Mouse (Mus musculus): ENCODE data around the gene Trip12. TPM values are rescaled to one million over a fixed set of nuclear protein-coding genes. Genes with fewer than 3 reads are reported as not detected.

The Trip12 gene
- polyA plus RNA-seq, 1 experiment from 2014 or later, result 79.0 TPM

GRCm38 (mm10) chr1:84839309-84840017 is 853 bp downstream of the Trip12 start, which contains the start of gene Fbxo36:
Gene Fbxo36 (plus strand): TSS chr1:84839841.
- ATAC-seq (ENCODE audit: low FRiP score, low TSS enrichment) (peak; percentile 89), DNase-seq (peak; percentile 95)
- Histone ChIP-seq H3K9me3 (ENCODE audit: control insufficient read depth, low read length) (no peaks in the 10 kb centered on the region), H3K4me1 (ENCODE audit: control insufficient read depth, insufficient read depth, low read length) (peaks cover 25% of the 10 kb centered on the region), H3K27me3 (ENCODE audit: control insufficient read depth, insufficient read depth, low read length) (no peaks in the 10 kb centered on the region), H3K9ac (replicated peaks; ENCODE audit: low read length) (peak within 1 kb of the TSS; percentile 80), H3K36me3 (ENCODE audit: control insufficient read depth, insufficient read depth, low read length) (0 out of 2 replicates have a peak, but pooled peaks cover 4% of the 10 kb centered on the region), H3K4me2 (ENCODE audit: low read length) (peak within 1 kb of the TSS; percentile 79), H3K4me3 (replicated peaks; ENCODE audit: low read depth, low read length) (peak within 1 kb of the TSS; percentile 80), H3K27ac (replicated peaks; ENCODE audit: low read depth, low read length) (peak within 1 kb of the TSS; percentile 98)
- under 1% methylated on average over 53 of the region's 54 CpGs for WGBS

- ATAC-seq (ENCODE audit: low FRiP score, low TSS enrichment) (peak; percentile 69), DNase-seq (peak; percentile 85)
- H3K9ac ChIP-seq (replicated peaks; ENCODE audit: low read length), result peak overlapping the region; percentile 80
- H3K9me3 ChIP-seq (ENCODE audit: control insufficient read depth, low read length), result no peaks in the 10 kb centered on the region
- peak overlapping the region; percentile 98 for H3K27ac ChIP-seq (replicated peaks; ENCODE audit: low read depth, low read length)
- peaks cover 25% of the 10 kb centered on the region for H3K4me1 ChIP-seq (ENCODE audit: control insufficient read depth, insufficient read depth, low read length)
- no peaks in the 10 kb centered on the region for H3K27me3 ChIP-seq (ENCODE audit: control insufficient read depth, insufficient read depth, low read length)
- 0 out of 2 replicates have a peak, but pooled peaks cover 6% of the 10 kb centered on the region for H3K36me3 ChIP-seq (ENCODE audit: control insufficient read depth, insufficient read depth, low read length)
- under 1% methylated on average over 41 of the region's 44 CpGs for WGBS
- H3K4me2 ChIP-seq (ENCODE audit: low read length), result peak overlapping the region; percentile 79
- H3K4me3 ChIP-seq (replicated peaks; ENCODE audit: low read depth, low read length), result peak overlapping the region; percentile 80
These were observed 1.6 kb downstream of the Trip12 start for GRCm38 (mm10) chr1:84838621-84839151.

GRCm38 (mm10) chr1:84838156-84838555 is 2.2 kb downstream of the Trip12 start:
- peak overlapping the region; percentile 80 for H3K9ac ChIP-seq (replicated peaks; ENCODE audit: low read length)
- H3K27me3 ChIP-seq (ENCODE audit: control insufficient read depth, insufficient read depth, low read length), result no peaks in the 10 kb centered on the region
- ATAC-seq (ENCODE audit: low FRiP score, low TSS enrichment) (no peak), DNase-seq (no peak)
- no peaks in the 10 kb centered on the region for H3K9me3 ChIP-seq (ENCODE audit: control insufficient read depth, low read length)
- WGBS, result under 1% methylated on average over 21 of the region's 22 CpGs
- peaks cover 25% of the 10 kb centered on the region for H3K4me1 ChIP-seq (ENCODE audit: control insufficient read depth, insufficient read depth, low read length)
- H3K27ac ChIP-seq (replicated peaks; ENCODE audit: low read depth, low read length), result peak overlapping the region; percentile 98
- 0 out of 2 replicates have a peak, but pooled peaks cover 6% of the 10 kb centered on the region for H3K36me3 ChIP-seq (ENCODE audit: control insufficient read depth, insufficient read depth, low read length)
- H3K4me3 ChIP-seq (replicated peaks; ENCODE audit: low read depth, low read length), result peak overlapping the region; percentile 80
- peak overlapping the region; percentile 79 for H3K4me2 ChIP-seq (ENCODE audit: low read length)

DNA sequence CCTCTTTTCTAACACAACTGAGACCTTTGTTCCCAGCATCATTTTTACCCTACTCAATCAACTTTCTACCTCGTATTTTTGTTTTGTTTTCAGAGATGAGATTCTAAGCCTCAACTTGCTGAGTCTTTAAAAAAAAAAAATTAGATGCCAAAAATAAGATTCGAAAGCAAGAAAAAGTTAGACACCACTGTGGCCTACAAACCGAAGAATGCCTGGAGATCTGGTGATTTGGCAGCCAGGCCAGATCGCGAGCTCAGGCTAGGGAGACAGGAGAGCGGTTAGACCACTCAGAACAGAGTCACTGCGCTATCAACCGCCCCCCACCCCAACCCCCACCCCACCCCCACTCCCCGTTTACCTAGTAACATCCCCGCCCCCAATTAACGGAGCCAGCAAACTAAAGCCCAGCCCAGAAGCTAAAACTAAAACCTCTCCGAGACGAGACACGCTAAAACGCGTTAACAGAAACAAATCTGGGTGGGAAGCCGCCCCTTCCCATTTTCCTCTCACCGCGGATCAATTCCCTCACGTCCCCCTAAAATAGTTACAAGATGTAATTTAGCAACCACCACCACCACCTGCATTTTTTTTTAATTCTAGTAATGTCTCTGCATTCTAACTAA is 2.7 kb downstream of the Trip12 start:
- no peaks in the 10 kb centered on the region for H3K9me3 ChIP-seq (ENCODE audit: control insufficient read depth, low read length)
- H3K4me2 ChIP-seq (ENCODE audit: low read length), result peak overlapping the region; percentile 79
- 10% methylated on average over 20 of the region's 20 CpGs for WGBS
- peak overlapping the region; percentile 80 for H3K4me3 ChIP-seq (replicated peaks; ENCODE audit: low read depth, low read length)
- no peak overlapping the region for H3K27ac ChIP-seq (replicated peaks; ENCODE audit: low read depth, low read length)
- H3K9ac ChIP-seq (replicated peaks; ENCODE audit: low read length), result peak overlapping the region; percentile 80
- 0 out of 2 replicates have a peak, but pooled peaks cover 2% of the 10 kb centered on the region for H3K36me3 ChIP-seq (ENCODE audit: control insufficient read depth, insufficient read depth, low read length)
- H3K27me3 ChIP-seq (ENCODE audit: control insufficient read depth, insufficient read depth, low read length), result no peaks in the 10 kb centered on the region
- ATAC-seq (ENCODE audit: low FRiP score, low TSS enrichment) (no peak), DNase-seq (no peak)
- H3K4me1 ChIP-seq (ENCODE audit: control insufficient read depth, insufficient read depth, low read length), result peaks cover 25% of the 10 kb centered on the region

DNA sequence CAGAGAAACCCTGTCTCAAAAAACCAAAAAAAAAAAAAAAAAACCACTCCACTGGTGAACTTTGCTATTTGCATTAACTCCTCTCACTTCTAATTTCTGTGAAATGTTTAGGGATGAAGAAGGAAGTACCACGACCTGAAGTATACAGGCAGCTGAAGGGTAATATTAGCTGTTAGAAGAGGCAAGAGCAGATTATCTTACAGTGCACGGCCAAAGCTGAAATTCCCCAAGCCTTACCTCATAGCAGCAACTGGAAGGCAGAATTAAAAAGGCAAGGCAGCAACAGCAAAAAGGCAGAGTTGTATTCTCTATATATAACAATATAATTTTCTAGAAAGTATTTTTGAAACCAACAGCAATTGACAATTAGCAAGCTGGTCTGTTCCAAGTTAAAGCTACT is 15.2 kb downstream of the Trip12 start:
- no peaks in the 10 kb centered on the region for H3K27me3 ChIP-seq (ENCODE audit: control insufficient read depth, insufficient read depth, low read length)
- no peak overlapping the region for H3K9ac ChIP-seq (replicated peaks; ENCODE audit: low read length)
- 76% methylated on average over 2 of the region's 2 CpGs for WGBS
- ATAC-seq (ENCODE audit: low FRiP score, low TSS enrichment) (no peak), DNase-seq (no peak)
- no peak overlapping the region for H3K4me3 ChIP-seq (replicated peaks; ENCODE audit: low read depth, low read length)
- H3K4me1 ChIP-seq (ENCODE audit: control insufficient read depth, insufficient read depth, low read length), result no peaks in the 10 kb centered on the region
- H3K9me3 ChIP-seq (ENCODE audit: control insufficient read depth, low read length), result no peaks in the 10 kb centered on the region
- no peak overlapping the region for H3K27ac ChIP-seq (replicated peaks; ENCODE audit: low read depth, low read length)
- peaks cover 13% of the 10 kb centered on the region for H3K36me3 ChIP-seq (ENCODE audit: control insufficient read depth, insufficient read depth, low read length)
- no peak overlapping the region for H3K4me2 ChIP-seq (ENCODE audit: low read length)

- Histone ChIP-seq H3K4me1 (ENCODE audit: control insufficient read depth, insufficient read depth, low read length) (no peaks in the 10 kb centered on the region), H3K4me2 (ENCODE audit: low read length) (no peak overlapping the region), H3K9ac (replicated peaks; ENCODE audit: low read length) (no peak overlapping the region), H3K36me3 (ENCODE audit: control insufficient read depth, insufficient read depth, low read length) (0 out of 2 replicates have a peak, but pooled peaks cover 12% of the 10 kb centered on the region), H3K27ac (replicated peaks; ENCODE audit: low read depth, low read length) (no peak overlapping the region), H3K4me3 (replicated peaks; ENCODE audit: low read depth, low read length) (no peak overlapping the region), H3K27me3 (ENCODE audit: control insufficient read depth, insufficient read depth, low read length) (no peaks in the 10 kb centered on the region), H3K9me3 (ENCODE audit: control insufficient read depth, low read length) (no peaks in the 10 kb centered on the region)
- no peak for DNase-seq
- ATAC-seq (ENCODE audit: low FRiP score, low TSS enrichment), result no peak
- WGBS, result 100% methylated on average over 1 of the region's 1 CpGs
These were observed 22.7 kb downstream of the Trip12 start for GRCm38 (mm10) chr1:84817596-84817995.

- no peak for DNase-seq
- Histone ChIP-seq H3K4me3 (replicated peaks; ENCODE audit: low read depth, low read length) (no peak overlapping the region), H3K36me3 (ENCODE audit: control insufficient read depth, insufficient read depth, low read length) (no peaks in the 10 kb centered on the region), H3K4me1 (ENCODE audit: control insufficient read depth, insufficient read depth, low read length) (no peaks in the 10 kb centered on the region), H3K9ac (replicated peaks; ENCODE audit: low read length) (no peak overlapping the region), H3K27me3 (ENCODE audit: control insufficient read depth, insufficient read depth, low read length) (no peaks in the 10 kb centered on the region), H3K27ac (replicated peaks; ENCODE audit: low read depth, low read length) (no peak overlapping the region), H3K9me3 (ENCODE audit: control insufficient read depth, low read length) (no peaks in the 10 kb centered on the region), H3K4me2 (ENCODE audit: low read length) (no peak overlapping the region)
- no peak for ATAC-seq (ENCODE audit: low FRiP score, low TSS enrichment)
- 98% methylated on average over 1 of the region's 1 CpGs for WGBS
These were observed 36.5 kb downstream of the Trip12 start for GRCm38 (mm10) chr1:84803788-84804187.

DNA sequence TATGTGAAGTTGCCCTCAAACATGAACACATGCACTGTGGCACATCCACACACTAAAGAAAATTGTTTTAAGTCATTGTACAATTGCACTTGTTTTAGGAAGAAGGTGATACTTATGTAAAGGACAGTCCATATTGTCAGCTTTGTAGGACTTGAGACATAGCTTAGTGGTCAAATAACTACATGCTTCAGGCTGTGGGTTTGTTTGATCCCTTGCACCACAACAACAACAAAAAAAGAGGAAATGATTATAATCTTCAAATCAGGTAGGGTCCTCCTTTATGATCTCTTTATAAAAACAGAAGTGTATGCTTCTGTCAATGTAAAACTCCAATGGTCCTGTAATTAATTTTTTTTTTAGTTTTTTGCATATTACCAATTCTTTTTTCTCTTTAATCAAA is 41.1 kb downstream of the Trip12 start:
- no peaks in the 10 kb centered on the region for H3K4me1 ChIP-seq (ENCODE audit: control insufficient read depth, insufficient read depth, low read length)
- ATAC-seq (ENCODE audit: low FRiP score, low TSS enrichment) (no peak), DNase-seq (no peak)
- no peak overlapping the region for H3K4me3 ChIP-seq (replicated peaks; ENCODE audit: low read depth, low read length)
- no peaks in the 10 kb centered on the region for H3K9me3 ChIP-seq (ENCODE audit: control insufficient read depth, low read length)
- no peak overlapping the region for H3K4me2 ChIP-seq (ENCODE audit: low read length)
- H3K9ac ChIP-seq (replicated peaks; ENCODE audit: low read length), result no peak overlapping the region
- peaks cover 2% of the 10 kb centered on the region for H3K36me3 ChIP-seq (ENCODE audit: control insufficient read depth, insufficient read depth, low read length)
- no peaks in the 10 kb centered on the region for H3K27me3 ChIP-seq (ENCODE audit: control insufficient read depth, insufficient read depth, low read length)
- H3K27ac ChIP-seq (replicated peaks; ENCODE audit: low read depth, low read length), result no peak overlapping the region
